19 mouse cellular contexts compared by ENCODE assay signal in genomic region chr4:142845066-142845696, GRCm38 (mm10).
A peak's percentile ranks its signal among the peaks of the same experiment; 100 is the strongest.
DNase-seq lines count a peak whose midpoint lies in the region; ATAC-seq and TF ChIP-seq lines count a peak whose summit lies in the region.
"Had no signal": no experiment of that assay in that cellular context is flagged by ENCODE, and none has a peak within 500 bp of the region (broad histone marks: within the 10 kb centered on the region; RNA-seq: fewer than 3 reads in every experiment).

No protein-coding gene starts in this region.

- no peak for ATAC-seq in hindbrain, postnatal 0 days
- no peak for ATAC-seq in hindbrain, embryonic 16.5 days
- ATAC-seq in lung, embryonic 15.5 days (ENCODE audit: borderline replicate concordance, extremely low read depth, low FRiP score, low TSS enrichment), result peak; percentile 8; the same call in 1 of the 2 replicates
- no peak for ATAC-seq in monocyte, adult 5-6 weeks (replicated peaks; ENCODE audit: insufficient number of reproducible peaks, low FRiP score, low TSS enrichment, poor library complexity, severe bottlenecking)

- no peak overlapping the region for H3K27ac ChIP-seq in hindbrain, postnatal 0 days
- no peak overlapping the region for H3K27ac ChIP-seq in hindbrain, embryonic 16.5 days (ENCODE audit: low read depth, low read length)
- no peak overlapping the region for H3K27ac ChIP-seq in lung, embryonic 15.5 days
- H3K27ac ChIP-seq: hindbrain, embryonic 15.5 days; layer of hippocampus, adult 2 months; left cerebral cortex, adult 2 months; limb, embryonic 13.5 days; neural tube, embryonic 12.5 days; stomach, embryonic 15.5 days had no signal

- no peak overlapping the region for H3K9ac ChIP-seq in hindbrain, postnatal 0 days (replicated peaks; ENCODE audit: low read length)
- H3K9ac ChIP-seq in hindbrain, embryonic 16.5 days (ENCODE audit: low read depth, low read length), result no peak overlapping the region
- H3K9ac ChIP-seq in lung, embryonic 15.5 days, result no peak overlapping the region
- H3K9ac ChIP-seq: hindbrain, embryonic 15.5 days; limb, embryonic 13.5 days; neural tube, embryonic 12.5 days; stomach, embryonic 15.5 days had no signal

- WGBS in hindbrain, postnatal 0 days, result 52% methylated on average over 6 of the region's 6 CpGs
- 56% methylated on average over 6 of the region's 6 CpGs for WGBS in hindbrain, embryonic 16.5 days
- 33% methylated on average over 6 of the region's 6 CpGs for WGBS in lung, embryonic 15.5 days

- no peak for TF ChIP-seq CTCF in hindbrain, postnatal 0 days (IDR thresholded peaks at IDR 0.05; ENCODE audit: low read depth)

- no peaks in the 10 kb centered on the region for H3K36me3 ChIP-seq in hindbrain, postnatal 0 days (ENCODE audit: insufficient read depth, low read length)
- no peaks in the 10 kb centered on the region for H3K36me3 ChIP-seq in hindbrain, embryonic 16.5 days (ENCODE audit: control insufficient read depth, insufficient read depth, low read length)
- H3K36me3 ChIP-seq in lung, embryonic 15.5 days, result no peaks in the 10 kb centered on the region
- H3K36me3 ChIP-seq: hindbrain, embryonic 15.5 days; limb, embryonic 13.5 days; neural tube, embryonic 12.5 days; stomach, embryonic 15.5 days had no signal

- H3K4me1 ChIP-seq in hindbrain, postnatal 0 days (ENCODE audit: insufficient read depth, low read length), result no peaks in the 10 kb centered on the region
- no peaks in the 10 kb centered on the region for H3K4me1 ChIP-seq in hindbrain, embryonic 16.5 days (ENCODE audit: control insufficient read depth, insufficient read depth, low read depth, low read length)
- H3K4me1 ChIP-seq in lung, embryonic 15.5 days, result no peaks in the 10 kb centered on the region
- H3K4me1 ChIP-seq: hindbrain, embryonic 15.5 days; neural tube, embryonic 12.5 days; stomach, embryonic 15.5 days had no signal

- DNase-seq in hindbrain, postnatal 0 days (ENCODE audit: low spot score), result peak; percentile 21
- no peak for DNase-seq in lung, postnatal 10 days
- DNase-seq in NIH3T3 (ENCODE audit: low read depth), result peak; percentile 2
- peak; percentile 46 for DNase-seq in ZHBTc4 (ENCODE audit: low read depth, low spot score)
- DNase-seq: adrenal gland, adult 8-10 months; cerebellum, adult 9-11 months; embryo, embryonic 11 days; lung, postnatal 14 days; midbrain, embryonic 14.5 days; thymus, postnatal 25 days had no signal

- H3K9me3 ChIP-seq in hindbrain, postnatal 0 days (ENCODE audit: low read length), result no peaks in the 10 kb centered on the region
- H3K9me3 ChIP-seq in hindbrain, embryonic 16.5 days (ENCODE audit: control insufficient read depth, low read length), result no peaks in the 10 kb centered on the region
- H3K9me3 ChIP-seq in lung, embryonic 15.5 days, result no peaks in the 10 kb centered on the region
- H3K9me3 ChIP-seq: hindbrain, embryonic 15.5 days; limb, embryonic 13.5 days; neural tube, embryonic 12.5 days; stomach, embryonic 15.5 days had no signal

- H3K27me3 ChIP-seq in hindbrain, postnatal 0 days (ENCODE audit: insufficient read depth, low read length), result no peaks in the 10 kb centered on the region
- no peaks in the 10 kb centered on the region for H3K27me3 ChIP-seq in hindbrain, embryonic 16.5 days (replicated peaks; ENCODE audit: control insufficient read depth, insufficient read depth, low read length)
- H3K27me3 ChIP-seq in lung, embryonic 15.5 days, result no peaks in the 10 kb centered on the region
- H3K27me3 ChIP-seq: hindbrain, embryonic 15.5 days; limb, embryonic 13.5 days; neural tube, embryonic 12.5 days; stomach, embryonic 15.5 days had no signal

- no peak overlapping the region for H3K4me3 ChIP-seq in hindbrain, postnatal 0 days (ENCODE audit: low read length)
- no peak overlapping the region for H3K4me3 ChIP-seq in hindbrain, embryonic 16.5 days (ENCODE audit: low read length)
- H3K4me3 ChIP-seq in lung, embryonic 15.5 days, result no peak overlapping the region
- H3K4me3 ChIP-seq: hindbrain, embryonic 15.5 days; layer of hippocampus, adult 2 months; left cerebral cortex, adult 2 months; limb, embryonic 13.5 days; neural tube, embryonic 12.5 days; stomach, embryonic 15.5 days had no signal

- no peak overlapping the region for H3K4me2 ChIP-seq in hindbrain, postnatal 0 days (ENCODE audit: low read depth, low read length)
- no peak overlapping the region for H3K4me2 ChIP-seq in hindbrain, embryonic 16.5 days (ENCODE audit: low read length)
- no peak overlapping the region for H3K4me2 ChIP-seq in lung, embryonic 15.5 days
- H3K4me2 ChIP-seq: hindbrain, embryonic 15.5 days; limb, embryonic 13.5 days; neural tube, embryonic 12.5 days; stomach, embryonic 15.5 days had no signal
